Mouse (Mus musculus): Measurements from ENCODE around the gene Cry1. TPM values are rescaled to one million over a fixed set of nuclear protein-coding genes. Genes with fewer than 3 reads are reported as not detected.
A peak's percentile ranks its signal among the peaks of the same experiment; 100 is the strongest.

Gene Cry1
- total RNA-seq, 2 experiments from 2014 or later = 17.8 to 18.7 TPM

- no peak for DNase-seq (ENCODE audit: extremely low spot score in 1 of 2, low spot score in 2 of 2)
- intact Hi-C loops (cut with DNase I) = no loop called here
Measured at GRCm38 (mm10) chr10:85176640-85177039, 8.2 kb downstream of the Cry1 start.

GRCm38 (mm10) chr10:85165306-85165705, 19.6 kb downstream of the Cry1 start:
- DNase-seq (ENCODE audit: extremely low spot score in 1 of 2, low spot score in 2 of 2) = no peak
- intact Hi-C loops (cut with DNase I) = no loop called here

- no peak for DNase-seq (ENCODE audit: extremely low spot score in 1 of 2, low spot score in 2 of 2)
- intact Hi-C loops (cut with DNase I) = no loop called here
Measured at GRCm38 (mm10) chr10:85164791-85165190, 20.1 kb downstream of the Cry1 start.

GRCm38 (mm10) chr10:85161745-85162351, 23.0 kb downstream of the Cry1 start:
- peak in 1 of 2 experiments; percentile 49 for DNase-seq (ENCODE audit: extremely low spot score in 1 of 2, low spot score in 2 of 2)
- intact Hi-C loops (cut with DNase I) = no loop called here

GRCm38 (mm10) chr10:85159989-85160619, 24.8 kb downstream of the Cry1 start:
- DNase-seq (ENCODE audit: extremely low spot score in 1 of 2, low spot score in 2 of 2) = no peak
- intact Hi-C loops (cut with DNase I) = no loop called here

- DNase-seq (ENCODE audit: extremely low spot score in 1 of 2, low spot score in 2 of 2) = no peak
- intact Hi-C loops (cut with DNase I) = no loop called here
Measured at GRCm38 (mm10) chr10:85157451-85157850, 27.4 kb downstream of the Cry1 start.

- intact Hi-C loops (cut with DNase I) = no loop called here
- DNase-seq (ENCODE audit: extremely low spot score in 1 of 2, low spot score in 2 of 2) = peak; percentile 48 to 56
Measured at GRCm38 (mm10) chr10:85154195-85154594, 30.7 kb downstream of the Cry1 start.

- no peak for DNase-seq (ENCODE audit: extremely low spot score in 1 of 2, low spot score in 2 of 2)
- intact Hi-C loops (cut with DNase I) = no loop called here
Measured at GRCm38 (mm10) chr10:85149226-85149625, 35.6 kb downstream of the Cry1 start.

GRCm38 (mm10) chr10:85146282-85146681, 38.6 kb downstream of the Cry1 start:
- no peak for DNase-seq (ENCODE audit: extremely low spot score in 1 of 2, low spot score in 2 of 2)
- intact Hi-C loops (cut with DNase I) = no loop called here

GRCm38 (mm10) chr10:85141465-85141864, 43.4 kb downstream of the Cry1 start:
- intact Hi-C loops (cut with DNase I) = no loop called here

GRCm38 (mm10) chr10:85136573-85136972, 48.3 kb downstream of the Cry1 start:
- intact Hi-C loops (cut with DNase I) = no loop called here
- DNase-seq (ENCODE audit: extremely low spot score in 1 of 2, low spot score in 2 of 2) = no peak

More at GRCm38 (mm10) chr10:85141465-85141864, 43.4 kb downstream of the Cry1 start:
- DNase-seq (ENCODE audit: extremely low spot score in 1 of 2, low spot score in 2 of 2) = no peak

GRCm38 (mm10) chr10:85128453-85128852, 56.4 kb downstream of the Cry1 start:
- intact Hi-C loops (cut with DNase I) = no loop called here
- no peak for DNase-seq (ENCODE audit: extremely low spot score in 1 of 2, low spot score in 2 of 2)

- DNase-seq (ENCODE audit: extremely low spot score in 1 of 2, low spot score in 2 of 2) = peak; percentile 95 to 98
- intact Hi-C loops (cut with DNase I) = no loop called here
Measured at GRCm38 (mm10) chr10:85127395-85128287, 57.2 kb downstream of the Cry1 start, which contains the start of gene Mterf2. Gene Mterf2 (minus strand): TSS chr10:85128027.

- no peak for DNase-seq (ENCODE audit: extremely low spot score in 1 of 2, low spot score in 2 of 2)
- intact Hi-C loops (cut with DNase I) = no loop called here
Measured at GRCm38 (mm10) chr10:85125184-85125583, 59.7 kb downstream of the Cry1 start.

- DNase-seq (ENCODE audit: extremely low spot score in 1 of 2, low spot score in 2 of 2) = no peak
- intact Hi-C loops (cut with DNase I) = no loop called here
Measured at GRCm38 (mm10) chr10:85114409-85114808, 70.5 kb downstream of the Cry1 start.

- intact Hi-C loops (cut with DNase I) = no loop called here
Measured at GRCm38 (mm10) chr10:85103085-85103885, 81.6 kb downstream of the Cry1 start.

GRCm38 (mm10) chr10:85102247-85103084, 82.4 kb downstream of the Cry1 start, which contains the start of the genes Fhl4 and Tmem263:
Gene Fhl4 (minus strand): TSS chr10:85102495.
Gene Tmem263 (plus strand): TSS chr10:85102627.
- intact Hi-C loops (cut with DNase I) = no loop called here

More at GRCm38 (mm10) chr10:85103085-85103885, 81.6 kb downstream of the Cry1 start:
- peak; percentile 11 to 37 for DNase-seq (ENCODE audit: extremely low spot score in 1 of 2, low spot score in 2 of 2)

GRCm38 (mm10) chr10:85101841-85102240, 83.0 kb downstream of the Cry1 start:
- DNase-seq (ENCODE audit: extremely low spot score in 1 of 2, low spot score in 2 of 2) = peak; percentile 12 to 57
- intact Hi-C loops (cut with DNase I) = no loop called here

More at GRCm38 (mm10) chr10:85102247-85103084, 82.4 kb downstream of the Cry1 start, which contains the start of the genes Fhl4 and Tmem263:
- peak; percentile 73 to 94 for DNase-seq (ENCODE audit: extremely low spot score in 1 of 2, low spot score in 2 of 2)

Data from left cerebral cortex, postnatal 10 days (tissue).